ENCODE assay signal across 11 mouse cellular contexts in genomic region chr6:70874035-70874775, GRCm38 (mm10). TPM values are rescaled to one million over a fixed set of nuclear protein-coding genes. Genes with fewer than 3 reads are reported as not detected.
DNase-seq lines count a peak whose midpoint lies in the region; TF ChIP-seq lines count a peak whose summit lies in the region.
"Had no signal": no experiment of that assay in that cellular context is flagged by ENCODE, and none has a peak within 500 bp of the region (broad histone marks: within the 10 kb centered on the region; RNA-seq: fewer than 3 reads in every experiment).

No protein-coding gene starts in this region.

- TF ChIP-seq CTCF in testis, adult 2 months (IDR thresholded peaks at IDR 0.05; ENCODE audit: control insufficient read depth, insufficient read depth, insufficient replicate concordance, low read depth, low read length): peak; percentile 54; the same call in 1 of the 2 replicates

- no peak overlapping the region for H3K4me3 ChIP-seq in testis, adult 2 months (ENCODE audit: control insufficient read depth, low read depth, low read length)

- no peak for TF ChIP-seq POLR2A in testis, adult 2 months (IDR thresholded peaks at IDR 0.05; ENCODE audit: control insufficient read depth, low read depth, low read length)

- intact Hi-C loops in left cerebral cortex, postnatal 10 days (cut with DNase I): no loop called here

- H3K27ac ChIP-seq in testis, adult 2 months (ENCODE audit: control insufficient read depth, insufficient read depth, low read depth, low read length): no peak overlapping the region

- no peaks in the 10 kb centered on the region for H3K36me3 ChIP-seq in testis, adult 2 months (ENCODE audit: control insufficient read depth, insufficient read depth, low read length)

- H3K4me1 ChIP-seq in testis, adult 2 months (ENCODE audit: control insufficient read depth, insufficient read depth, low read length): no peaks in the 10 kb centered on the region

- no peaks in the 10 kb centered on the region for H3K27me3 ChIP-seq in testis, adult 2 months (ENCODE audit: control insufficient read depth, insufficient read depth, low read length)

- peak; percentile 34 for DNase-seq in kidney, adult 11 months
- no peak for DNase-seq in kidney, postnatal 14 days
- no peak for DNase-seq in testis, postnatal 10 days (ENCODE audit: low spot score)
- peak; percentile 54 for DNase-seq in cerebellum, adult 9-10 months
- peak; percentile 56 for DNase-seq in thymus, postnatal 4 days
- DNase-seq in spleen, postnatal 36 days (ENCODE audit: low spot score in 2 of 2): no peak
- no peak for DNase-seq in left cerebral cortex, postnatal 10 days (ENCODE audit: extremely low spot score in 1 of 2, low spot score in 2 of 2)

RNA-seq across cellular contexts. Expression of gene Eif2ak3, which starts 29.9 kb away (rescaled TPM):
- 1.8 and 2.1 TPM in 2 replicates for polyA plus RNA-seq in testis, adult 2 months (2012; rRNA removed)
- 10 to 100 TPM; 17.8 to 20.2 TPM for total RNA-seq in left cerebral cortex, postnatal 10 days (2021)

RNA-seq across cellular contexts. Expression of gene Tex37, which starts 44.5 kb away (rescaled TPM):
- polyA plus RNA-seq in testis, adult 2 months (2012; rRNA removed): 417 and 420 TPM in 2 replicates
- total RNA-seq in left cerebral cortex, postnatal 10 days (2021): not detected
- total RNA-seq: gastrocnemius, adult 8-10 months had no signal
- polyA plus RNA-seq: embryonic facial prominence, embryonic 11.5 days; limb, embryonic 14.5 days had no signal

Comparison
In these comparisons a context has a peak if more than half of its experiments do, and no peak if none do; other contexts are left out.
1. DNase-seq: peak in kidney, adult 11 months (single experiment), cerebellum, adult 9-10 months (single experiment) and thymus, postnatal 4 days (single experiment); none in kidney, postnatal 14 days (single experiment), testis, postnatal 10 days (single experiment), spleen, postnatal 36 days (0 of 2) and left cerebral cortex, postnatal 10 days (0 of 2).